Mouse (Mus musculus) forebrain, postnatal 0 days (tissue): ENCODE measurements around the gene Mcm5. TPM values are rescaled to one million over a fixed set of nuclear protein-coding genes. Genes with fewer than 3 reads are reported as not detected.

Experiments
- ATAC-seq: fragments of 200-750 bp; cut with Nextera tagmentation; 2 replicates; pipeline ENCODE4 v1.8.0; 2017; ENCODE audit warnings: mild to moderate bottlenecking, moderate library complexity
- DNase-seq: peaks from one replicate; pipeline ENCODE4 v3.0.0-alpha.2; 2015
- H3K27ac ChIP-seq: fragments of 300-500 bp; sonication (generic); 2 replicates; pipeline ENCODE4 v1.5.1; 2014; ENCODE audit warnings: low read depth, mild to moderate bottlenecking, antibody characterized with exemption, low read length, moderate library complexity, mixed read lengths
- H3K27me3 ChIP-seq: fragments of 300-500 bp; sonication (generic); 2 replicates; pipeline ENCODE4 v1.6.1; 2014; ENCODE audit warnings: mild to moderate bottlenecking, low read length, mixed read lengths; ENCODE audit not compliant: insufficient read depth
- H3K36me3 ChIP-seq: fragments of 300-500 bp; sonication (generic); 2 replicates; pipeline ENCODE4 v1.6.1; 2014; ENCODE audit warnings: mild to moderate bottlenecking, moderate library complexity; ENCODE audit not compliant: insufficient read depth
- H3K4me1 ChIP-seq: fragments of 300-500 bp; sonication (generic); 2 replicates; pipeline ENCODE4 v1.6.1; 2014; ENCODE audit warnings: antibody characterized with exemption; ENCODE audit not compliant: insufficient read depth
- H3K4me2 ChIP-seq: fragments of 300-500 bp; sonication (generic); 2 replicates; pipeline ENCODE4 v1.6.1; 2014; ENCODE audit warnings: low read depth, mild to moderate bottlenecking, moderate library complexity
- H3K4me3 ChIP-seq: fragments of 300-500 bp; sonication (generic); 2 replicates; pipeline ENCODE4 v1.5.1; 2014; ENCODE audit warnings: low read depth, low read length, mixed read lengths
- H3K9ac ChIP-seq: fragments of 300-500 bp; sonication (generic); 2 replicates; pipeline ENCODE4 v1.6.1; 2014; ENCODE audit warnings: mild to moderate bottlenecking
- H3K9me3 ChIP-seq: fragments of 300-500 bp; sonication (generic); 2 replicates; pipeline ENCODE4 v1.6.1; 2016; ENCODE audit warnings: low read length
- CTCF ChIP-seq: sonication (generic); IDR thresholded peaks from 2 replicates; pipeline ENCODE4 v1.5.1; 2016; ENCODE audit warnings: antibody characterized with exemption, control low read depth, low read depth
- WGBS: fragments of 180-500 bp; shearing (Covaris S2); extraction: QIAGEN DNeasy Blood & Tissue Kit; methylation state at CpG from one replicate; pipeline ENCODE4 v1.1.7; 2014; 5-methylcytosine and 5-hydroxymethylcytosine counted together
- polyA plus RNA-seq: library from polyadenylated mRNA; unstranded; fragments of >200 nt; fragmentation: Nextera tagmentation; extraction: Ambion mirVana; gene quantifications from 2 replicates; pipeline ENCODE4 v1.2.1, GENCODE M21; 2015
- total RNA-seq: library from RNA; depleted of rRNA; stranded (reverse); fragments of >200 nt; gene quantifications from 2 replicates; pipeline ENCODE4 v1.2.3, GENCODE M21; 2014

Mcm5 gene
- total and polyA plus RNA-seq, 2 experiments from 2014 or later, result 18.3 to 22.2 TPM

- DNase-seq (peak; percentile 88), ATAC-seq (peak; percentile 88)
- H3K9me3 ChIP-seq, result no peaks in the 10 kb centered on the region
- H3K27ac ChIP-seq, result no peak overlapping the region
- no peaks in the 10 kb centered on the region for H3K36me3 ChIP-seq
- H3K4me2 ChIP-seq, result no peak overlapping the region
- 32% methylated on average over 4 of the region's 4 CpGs for WGBS
- no peaks in the 10 kb centered on the region for H3K27me3 ChIP-seq
- peak; percentile 97 for TF ChIP-seq CTCF
- no peak overlapping the region for H3K9ac ChIP-seq
- H3K4me3 ChIP-seq, result no peak overlapping the region
- H3K4me1 ChIP-seq, result no peaks in the 10 kb centered on the region
Measured at GRCm38 (mm10) chr8:75071627-75072346, 37.6 kb upstream of the Mcm5 start.

- Histone ChIP-seq H3K4me3 (no peak overlapping the region), H3K4me2 (no peak overlapping the region), H3K36me3 (no peaks in the 10 kb centered on the region), H3K9me3 (no peaks in the 10 kb centered on the region), H3K9ac (no peak overlapping the region), H3K4me1 (no peaks in the 10 kb centered on the region), H3K27me3 (no peaks in the 10 kb centered on the region), H3K27ac (no peak overlapping the region)
- no peak for ATAC-seq
- DNase-seq, result no peak
- WGBS, result 54% methylated on average over 1 of the region's 1 CpGs
- no peak for TF ChIP-seq CTCF
Measured at GRCm38 (mm10) chr8:75074876-75075275, 34.5 kb upstream of the Mcm5 start.

GRCm38 (mm10) chr8:75078215-75078614 lies 31.2 kb upstream of the Mcm5 start:
- H3K4me2 ChIP-seq, result no peak overlapping the region
- 79% methylated on average over 1 of the region's 1 CpGs for WGBS
- ATAC-seq, result no peak
- H3K4me3 ChIP-seq, result no peak overlapping the region
- TF ChIP-seq CTCF, result no peak
- H3K9ac ChIP-seq, result no peak overlapping the region
- H3K4me1 ChIP-seq, result no peaks in the 10 kb centered on the region
- H3K36me3 ChIP-seq, result no peaks in the 10 kb centered on the region
- H3K9me3 ChIP-seq, result no peaks in the 10 kb centered on the region
- H3K27ac ChIP-seq, result no peak overlapping the region
- no peak for DNase-seq
- H3K27me3 ChIP-seq, result no peaks in the 10 kb centered on the region

- no peak for DNase-seq
- Histone ChIP-seq H3K27ac (no peak overlapping the region), H3K9ac (no peak overlapping the region), H3K36me3 (no peaks in the 10 kb centered on the region), H3K4me3 (no peak overlapping the region), H3K4me2 (no peak overlapping the region), H3K27me3 (no peaks in the 10 kb centered on the region), H3K9me3 (no peaks in the 10 kb centered on the region), H3K4me1 (no peaks in the 10 kb centered on the region)
- no peak for ATAC-seq
- 95% methylated on average over 9 of the region's 9 CpGs for WGBS
- no peak for TF ChIP-seq CTCF
Measured at GRCm38 (mm10) chr8:75078851-75079250, 30.5 kb upstream of the Mcm5 start.

GRCm38 (mm10) chr8:75081364-75082040 lies 27.9 kb upstream of the Mcm5 start:
- WGBS, result 81% methylated on average over 9 of the region's 9 CpGs
- H3K27me3 ChIP-seq, result no peaks in the 10 kb centered on the region
- no peaks in the 10 kb centered on the region for H3K4me1 ChIP-seq
- no peaks in the 10 kb centered on the region for H3K9me3 ChIP-seq
- H3K27ac ChIP-seq, result no peak overlapping the region
- no peak overlapping the region for H3K4me3 ChIP-seq
- H3K9ac ChIP-seq, result no peak overlapping the region
- no peak for ATAC-seq
- no peak for DNase-seq
- H3K36me3 ChIP-seq, result no peaks in the 10 kb centered on the region
- H3K4me2 ChIP-seq, result no peak overlapping the region
- no peak for TF ChIP-seq CTCF

- no peak overlapping the region for H3K27ac ChIP-seq
- no peak for TF ChIP-seq CTCF
- H3K4me1 ChIP-seq, result no peaks in the 10 kb centered on the region
- no peaks in the 10 kb centered on the region for H3K36me3 ChIP-seq
- no peak overlapping the region for H3K4me3 ChIP-seq
- H3K9ac ChIP-seq, result no peak overlapping the region
- H3K27me3 ChIP-seq, result no peaks in the 10 kb centered on the region
- ATAC-seq, result no peak
- 83% methylated on average over 6 of the region's 6 CpGs for WGBS
- DNase-seq, result no peak
- H3K9me3 ChIP-seq, result no peaks in the 10 kb centered on the region
- H3K4me2 ChIP-seq, result no peak overlapping the region
Measured at GRCm38 (mm10) chr8:75082181-75082805, 27.1 kb upstream of the Mcm5 start.

GRCm38 (mm10) chr8:75083846-75084245 lies 25.5 kb upstream of the Mcm5 start:
- TF ChIP-seq CTCF, result no peak
- DNase-seq (peak; percentile 88), ATAC-seq (peak; percentile 95)
- no peaks in the 10 kb centered on the region for H3K9me3 ChIP-seq
- H3K4me2 ChIP-seq, result peak overlapping the region; percentile 40
- H3K4me1 ChIP-seq, result no peaks in the 10 kb centered on the region
- no peak overlapping the region for H3K9ac ChIP-seq
- H3K27me3 ChIP-seq, result no peaks in the 10 kb centered on the region
- no peak overlapping the region for H3K27ac ChIP-seq
- no peaks in the 10 kb centered on the region for H3K36me3 ChIP-seq
- H3K4me3 ChIP-seq, result peak overlapping the region; percentile 20
- 7% methylated on average over 17 of the region's 17 CpGs for WGBS
